Comparison of ENCODE assay signal across 8 mouse cellular contexts in genomic region chr11:65852066-65852465, GRCm38 (mm10). TPM values are rescaled to one million over a fixed set of nuclear protein-coding genes. Genes with fewer than 3 reads are reported as not detected.
DNase-seq lines count a peak whose midpoint lies in the region; ATAC-seq lines count a peak whose summit lies in the region.

No protein-coding gene starts in this region.

- no peaks in the 10 kb centered on the region for H3K9me3 ChIP-seq in hindbrain, embryonic 14.5 days (ENCODE audit: control insufficient read depth, low read length)
- no peaks in the 10 kb centered on the region for H3K9me3 ChIP-seq in hindbrain, embryonic 16.5 days (ENCODE audit: control insufficient read depth, low read length)
- H3K9me3 ChIP-seq in stomach, embryonic 16.5 days (replicated peaks; ENCODE audit: control insufficient read depth, low read length): no peaks in the 10 kb centered on the region
- no peaks in the 10 kb centered on the region for H3K9me3 ChIP-seq in forebrain, embryonic 13.5 days (replicated peaks)

- no peaks in the 10 kb centered on the region for H3K4me1 ChIP-seq in hindbrain, embryonic 14.5 days (replicated peaks; ENCODE audit: control insufficient read depth, insufficient read depth, low read length)
- H3K4me1 ChIP-seq in hindbrain, embryonic 16.5 days (ENCODE audit: control insufficient read depth, insufficient read depth, low read depth, low read length): no peaks in the 10 kb centered on the region
- no peaks in the 10 kb centered on the region for H3K4me1 ChIP-seq in stomach, embryonic 16.5 days (ENCODE audit: control insufficient read depth, insufficient read depth, low read length)
- H3K4me1 ChIP-seq in forebrain, embryonic 13.5 days: no peaks in the 10 kb centered on the region

- H3K36me3 ChIP-seq in hindbrain, embryonic 14.5 days (replicated peaks; ENCODE audit: control insufficient read depth, insufficient read depth): no peaks in the 10 kb centered on the region
- H3K36me3 ChIP-seq in hindbrain, embryonic 16.5 days (ENCODE audit: control insufficient read depth, insufficient read depth, low read length): no peaks in the 10 kb centered on the region
- no peaks in the 10 kb centered on the region for H3K36me3 ChIP-seq in stomach, embryonic 16.5 days (ENCODE audit: control insufficient read depth, insufficient read depth, low read length)
- H3K36me3 ChIP-seq in forebrain, embryonic 13.5 days (ENCODE audit: poor library complexity, severe bottlenecking): no peaks in the 10 kb centered on the region

- ATAC-seq in hindbrain, embryonic 14.5 days (ENCODE audit: low FRiP score): no peak
- no peak for ATAC-seq in hindbrain, embryonic 16.5 days
- peak; percentile 37; the same call in 1 of the 2 replicates for ATAC-seq in stomach, embryonic 16.5 days (ENCODE audit: insufficient read depth, low FRiP score)
- no peak for ATAC-seq in forebrain, embryonic 13.5 days

- no peak overlapping the region for H3K4me2 ChIP-seq in hindbrain, embryonic 14.5 days (replicated peaks)
- H3K4me2 ChIP-seq in hindbrain, embryonic 16.5 days (ENCODE audit: low read length): no peak overlapping the region
- H3K4me2 ChIP-seq in stomach, embryonic 16.5 days (ENCODE audit: low read depth, low read length): no peak overlapping the region
- no peak overlapping the region for H3K4me2 ChIP-seq in forebrain, embryonic 13.5 days

- no peak overlapping the region for H3K9ac ChIP-seq in hindbrain, embryonic 14.5 days
- no peak overlapping the region for H3K9ac ChIP-seq in hindbrain, embryonic 16.5 days (ENCODE audit: low read depth, low read length)
- no peak overlapping the region for H3K9ac ChIP-seq in stomach, embryonic 16.5 days (ENCODE audit: low read length)
- no peak overlapping the region for H3K9ac ChIP-seq in forebrain, embryonic 13.5 days

- DNase-seq in hindbrain, embryonic 14.5 days (ENCODE audit: low spot score): peak; percentile 32
- peak; percentile 16 for DNase-seq in ovary, postnatal 36 days (ENCODE audit: low spot score)
- no peak for DNase-seq in ovary, adult 18-20 months (ENCODE audit: low spot score)
- peak; percentile 56 for DNase-seq in embryo, embryonic 10.5 days (ENCODE audit: low spot score)
- DNase-seq in gastrocnemius, postnatal 4 days (ENCODE audit: low spot score in 2 of 2): no peak

- H3K27ac ChIP-seq in hindbrain, embryonic 14.5 days: no peak overlapping the region
- no peak overlapping the region for H3K27ac ChIP-seq in hindbrain, embryonic 16.5 days (ENCODE audit: low read depth, low read length)
- no peak overlapping the region for H3K27ac ChIP-seq in stomach, embryonic 16.5 days (ENCODE audit: low read length)
- H3K27ac ChIP-seq in forebrain, embryonic 13.5 days: no peak overlapping the region

- H3K27me3 ChIP-seq in hindbrain, embryonic 14.5 days (ENCODE audit: control insufficient read depth, insufficient read depth, low read length): no peaks in the 10 kb centered on the region
- no peaks in the 10 kb centered on the region for H3K27me3 ChIP-seq in hindbrain, embryonic 16.5 days (replicated peaks; ENCODE audit: control insufficient read depth, insufficient read depth, low read length)
- H3K27me3 ChIP-seq in stomach, embryonic 16.5 days (ENCODE audit: control insufficient read depth, insufficient read depth, low read length): no peaks in the 10 kb centered on the region
- H3K27me3 ChIP-seq in forebrain, embryonic 13.5 days: no peaks in the 10 kb centered on the region

- H3K4me3 ChIP-seq in hindbrain, embryonic 14.5 days (replicated peaks; ENCODE audit: low read length): no peak overlapping the region
- no peak overlapping the region for H3K4me3 ChIP-seq in hindbrain, embryonic 16.5 days (ENCODE audit: low read length)
- H3K4me3 ChIP-seq in stomach, embryonic 16.5 days (replicated peaks; ENCODE audit: low read length): no peak overlapping the region
- no peak overlapping the region for H3K4me3 ChIP-seq in forebrain, embryonic 13.5 days

- 26% methylated on average over 1 of the region's 1 CpGs for WGBS in hindbrain, embryonic 14.5 days
- WGBS in hindbrain, embryonic 16.5 days: 23% methylated on average over 1 of the region's 1 CpGs
- WGBS in stomach, embryonic 16.5 days: 26% methylated on average over 1 of the region's 1 CpGs
- WGBS in forebrain, embryonic 13.5 days: 34% methylated on average over 1 of the region's 1 CpGs

RNA-seq across cellular contexts. Expression of gene Zkscan6, which starts 45.1 kb away (rescaled TPM):
- 15.2 and 17.3 TPM in 2 replicates for polyA plus RNA-seq in hindbrain, embryonic 14.5 days (2014; fragmentation: Nextera tagmentation; extraction: Ambion mirVana)
- polyA plus RNA-seq in hindbrain, embryonic 16.5 days (2015; fragmentation: Nextera tagmentation; extraction: Ambion mirVana): 17.7 TPM in 2 replicates
- polyA plus RNA-seq in stomach, embryonic 16.5 days (2015; fragmentation: Nextera tagmentation; extraction: Ambion mirVana): 15.9 and 16.2 TPM in 2 replicates
- 1 to 10 TPM; 6.2 to 6.5 TPM for total RNA-seq in gastrocnemius, postnatal 4 days (2021)
- polyA plus RNA-seq in forebrain, embryonic 13.5 days (2015; fragmentation: Nextera tagmentation; extraction: Ambion mirVana): 19.3 and 20.3 TPM in 2 replicates

Comparison
In these comparisons a context has a peak if more than half of its experiments do, and no peak if none do; other contexts are left out.
1. DNase-seq: peak in hindbrain, embryonic 14.5 days (single experiment), ovary, postnatal 36 days (single experiment) and embryo, embryonic 10.5 days (single experiment); none in ovary, adult 18-20 months (single experiment) and gastrocnemius, postnatal 4 days (0 of 2).